Mouse (Mus musculus) cerebellum, adult 2 months (tissue): Measurements from ENCODE around the gene Cxcl10.

Source experiments
- CTCF ChIP-seq: fragments of 200-500 bp; IDR thresholded peaks from 2 replicates; pipeline ENCODE4 v1.5.1; 2011; ENCODE audit warnings: low read depth, mild to moderate bottlenecking, control low read depth, low read length, moderate library complexity, borderline replicate concordance; ENCODE audit not compliant: insufficient read depth
- POLR2A ChIP-seq: fragments of 200-500 bp; IDR thresholded peaks from 2 replicates; pipeline ENCODE4 v1.6.1; 2011; ENCODE audit warnings: low read length, control low read depth, borderline replicate concordance; ENCODE audit not compliant: insufficient read depth

DNA sequence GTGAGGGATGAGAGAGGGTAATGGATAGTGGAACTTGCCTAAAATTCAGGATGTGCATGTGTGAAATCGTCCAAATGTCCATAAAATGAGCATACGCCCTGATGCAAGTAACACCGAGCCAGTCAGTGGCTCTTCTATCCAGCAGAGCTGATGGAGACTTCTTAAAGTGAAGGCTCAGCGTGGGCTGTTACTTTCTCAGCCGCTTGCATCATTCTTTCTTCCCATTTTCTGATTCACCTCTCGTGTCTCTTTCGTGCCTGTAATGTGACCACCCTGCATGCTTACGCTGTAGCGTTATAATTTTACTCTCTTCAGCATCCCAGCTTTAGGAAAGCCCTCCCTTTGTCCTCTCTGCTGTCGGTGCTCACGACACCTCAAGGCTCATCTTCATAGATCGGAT, 17.6 kb downstream of the Cxcl10 start:
- TF ChIP-seq CTCF (no peak), POLR2A (no peak)
